Mouse (Mus musculus) spleen, adult 2 months (tissue): Measurements from ENCODE around the gene Wbp11. TPM values are rescaled to one million over a fixed set of nuclear protein-coding genes. Genes with fewer than 3 reads are reported as not detected.

Experiments used
- DNase-seq, 2 experiments: peaks; one replicate each; pipeline versions ENCODE4 v3.0.0 to v3.0.0-alpha.2; 2012 to 2021; ENCODE audit warnings: low spot score in 2 of 2, low read depth in 1 of 2
- H3K27ac ChIP-seq: fragments of 200-500 bp; 2 replicates; pipeline ENCODE4 v1.5.1; 2012; ENCODE audit warnings: low read length, inconsistent platforms; ENCODE audit not compliant: insufficient read depth
- H3K27me3 ChIP-seq: fragments of 200-500 bp; 2 replicates; pipeline ENCODE4 v1.6.1; 2012; ENCODE audit warnings: mild to moderate bottlenecking, moderate library complexity, low read length, inconsistent platforms; ENCODE audit not compliant: control insufficient read depth, insufficient read depth
- H3K36me3 ChIP-seq: fragments of 200-500 bp; 2 replicates; pipeline ENCODE4 v1.6.1; 2012; ENCODE audit warnings: mild to moderate bottlenecking, low read length, inconsistent platforms; ENCODE audit not compliant: control insufficient read depth, insufficient read depth
- H3K4me1 ChIP-seq: fragments of 200-500 bp; 2 replicates; pipeline ENCODE4 v1.6.1; 2011; ENCODE audit warnings: inconsistent platforms; ENCODE audit not compliant: control insufficient read depth, insufficient read depth, insufficient read length
- H3K4me3 ChIP-seq: fragments of 200-500 bp; 2 replicates; pipeline ENCODE4 v1.5.1; 2011; ENCODE audit warnings: mild to moderate bottlenecking, inconsistent platforms; ENCODE audit not compliant: insufficient read depth, insufficient read length; ENCODE audit errors: extremely low read depth
- CTCF ChIP-seq: fragments of 200-500 bp; IDR thresholded peaks from 2 replicates; pipeline ENCODE4 v1.5.1; 2011; ENCODE audit warnings: mild to moderate bottlenecking, inconsistent platforms; ENCODE audit not compliant: insufficient read depth, insufficient read length, insufficient replicate concordance; ENCODE audit errors: extremely low read depth
- POLR2A ChIP-seq: fragments of 200-500 bp; IDR thresholded peaks from 2 replicates; pipeline ENCODE4 v1.6.1; 2011; ENCODE audit warnings: low read depth, low read length, inconsistent platforms
- WGBS: fragments of 180-500 bp; shearing (Covaris S2); methylation state at CpG from one replicate; pipeline ENCODE4 v1.1.7; 2018; 5-methylcytosine and 5-hydroxymethylcytosine counted together
- polyA plus RNA-seq: library from polyadenylated mRNA; depleted of rRNA; stranded (reverse); fragments of >200 nt; gene quantifications from 2 replicates; pipeline ENCODE4 v1.2.3, GENCODE M21; 2012

The Wbp11 gene
- polyA plus RNA-seq, 1 experiment, result 33.5 TPM

DNA sequence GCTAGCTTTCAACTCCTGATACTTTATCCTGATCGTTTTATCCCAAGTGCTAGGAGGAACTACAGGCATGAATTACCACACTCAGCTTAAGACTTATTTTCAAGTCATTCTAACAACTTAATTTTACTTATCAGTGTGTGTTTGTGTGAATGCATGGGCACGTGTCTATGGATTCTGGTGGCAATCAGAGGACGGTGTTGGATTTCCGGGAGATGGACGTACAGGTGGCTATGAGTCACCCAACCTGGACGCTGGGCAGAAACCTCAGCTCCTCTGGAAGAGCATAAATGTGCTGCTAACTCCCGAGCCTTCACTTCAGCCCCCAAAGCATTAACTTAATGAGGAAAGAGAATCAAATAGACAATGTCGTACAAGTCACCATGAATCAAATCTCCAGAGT lies 3.0 kb downstream of the Wbp11 start:
- no peak overlapping the region for H3K27ac ChIP-seq
- no peak for TF ChIP-seq POLR2A
- TF ChIP-seq CTCF, result no peak
- H3K36me3 ChIP-seq, result peaks cover 41% of the 10 kb centered on the region
- no peak for DNase-seq
- H3K4me3 ChIP-seq, result no peak overlapping the region
- no peaks in the 10 kb centered on the region for H3K27me3 ChIP-seq
- no peaks in the 10 kb centered on the region; the same call in 1 of the 2 replicates for H3K4me1 ChIP-seq
- 91% methylated on average over 8 of the region's 8 CpGs for WGBS

DNA sequence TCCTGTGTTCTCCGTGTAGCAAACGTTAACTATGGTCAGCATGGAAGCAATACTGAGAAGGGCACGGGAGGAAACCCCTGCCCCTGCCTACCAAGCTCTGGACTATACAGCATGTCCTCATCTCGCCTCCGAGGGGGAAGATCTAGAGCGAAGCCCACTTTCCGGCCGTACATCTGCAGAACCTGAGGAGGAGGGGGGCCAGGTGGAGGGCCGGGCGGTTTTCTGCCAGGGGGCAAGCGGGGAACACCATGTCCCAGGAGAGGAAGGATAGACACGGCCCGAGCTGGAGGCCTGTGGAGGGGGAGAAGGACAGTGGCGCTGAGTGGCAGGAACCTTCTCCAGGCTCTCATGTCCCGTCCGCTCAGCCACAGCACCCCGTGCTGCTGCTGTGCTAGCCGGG lies 6.9 kb downstream of the Wbp11 start:
- 96% methylated on average over 18 of the region's 18 CpGs for WGBS
- no peak for TF ChIP-seq CTCF
- no peak for TF ChIP-seq POLR2A
- no peak for DNase-seq

DNA sequence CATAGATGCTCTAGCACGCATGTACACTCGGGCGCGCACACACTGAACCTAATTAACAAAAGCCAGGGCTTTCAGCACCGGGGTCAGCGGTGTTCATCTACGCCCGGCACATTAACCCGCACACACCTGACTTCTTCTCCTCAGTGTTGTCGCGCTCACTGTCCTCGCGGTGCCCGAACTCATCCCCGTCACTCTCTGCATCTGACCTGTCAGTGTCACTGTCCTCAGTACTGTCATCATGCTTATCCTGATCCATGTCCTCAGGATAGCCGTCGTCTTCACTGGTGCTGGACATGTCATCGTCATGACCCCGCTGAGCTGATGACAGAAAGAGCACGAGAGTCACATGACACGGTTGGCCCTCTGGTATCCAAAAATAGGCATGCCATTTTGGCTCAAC lies 7.7 kb downstream of the Wbp11 start:
- DNase-seq, result no peak
- TF ChIP-seq POLR2A (no peak), CTCF (no peak)
- Histone ChIP-seq H3K27me3 (no peaks in the 10 kb centered on the region), H3K4me1 (no peaks in the 10 kb centered on the region), H3K36me3 (peaks cover 70% of the 10 kb centered on the region), H3K27ac (no peak overlapping the region), H3K4me3 (no peak overlapping the region)
- WGBS, result 97% methylated on average over 21 of the region's 21 CpGs

More for the DNA sequence above, 6.9 kb downstream of the Wbp11 start:
- H3K4me1 ChIP-seq, result no peaks in the 10 kb centered on the region
- H3K4me3 ChIP-seq, result no peak overlapping the region
- peaks cover 64% of the 10 kb centered on the region for H3K36me3 ChIP-seq
- no peaks in the 10 kb centered on the region for H3K27me3 ChIP-seq
- H3K27ac ChIP-seq, result no peak overlapping the region

- Histone ChIP-seq H3K27ac (no peak overlapping the region), H3K36me3 (peaks cover 68% of the 10 kb centered on the region), H3K4me1 (no peaks in the 10 kb centered on the region), H3K4me3 (no peak overlapping the region), H3K27me3 (no peaks in the 10 kb centered on the region)
- DNase-seq, result no peak
- WGBS, result 97% methylated on average over 3 of the region's 3 CpGs
- TF ChIP-seq CTCF, result no peak
- TF ChIP-seq POLR2A, result no peak
Measured at GRCm38 (mm10) chr6:136817549-136817948, 10.5 kb downstream of the Wbp11 start.

- Histone ChIP-seq H3K4me3 (no peak overlapping the region), H3K36me3 (peaks cover 63% of the 10 kb centered on the region), H3K27me3 (no peaks in the 10 kb centered on the region), H3K4me1 (no peaks in the 10 kb centered on the region), H3K27ac (no peak overlapping the region)
- WGBS, result 95% methylated on average over 21 of the region's 21 CpGs
- DNase-seq, result no peak
- TF ChIP-seq CTCF (no peak), POLR2A (no peak)
Measured at GRCm38 (mm10) chr6:136816826-136817225, 11.2 kb downstream of the Wbp11 start.

DNA sequence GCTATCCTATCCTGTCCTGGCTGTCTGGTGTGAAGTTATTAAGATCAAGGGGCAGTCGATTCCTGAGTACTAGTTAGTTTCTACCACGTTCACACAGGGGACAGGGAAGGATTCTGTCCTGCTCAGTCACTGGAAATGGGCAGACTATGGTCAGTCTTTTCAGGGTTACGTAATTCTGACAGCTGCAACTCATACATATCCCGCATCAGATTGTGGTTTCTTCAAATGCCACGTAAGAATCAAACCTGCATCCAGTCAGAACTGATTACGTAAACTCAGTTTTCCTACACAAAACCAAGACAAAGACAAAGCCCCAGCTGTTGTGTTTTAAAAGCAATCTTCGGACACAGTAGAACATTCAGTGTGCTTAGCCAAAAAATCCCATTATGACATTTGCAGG lies 12.7 kb downstream of the Wbp11 start:
- no peak for DNase-seq
- Histone ChIP-seq H3K27ac (no peak overlapping the region), H3K27me3 (no peaks in the 10 kb centered on the region), H3K36me3 (peaks cover 50% of the 10 kb centered on the region), H3K4me3 (no peak overlapping the region), H3K4me1 (no peaks in the 10 kb centered on the region)
- no peak for TF ChIP-seq CTCF
- no peak for TF ChIP-seq POLR2A
- WGBS, result 93% methylated on average over 7 of the region's 7 CpGs

DNA sequence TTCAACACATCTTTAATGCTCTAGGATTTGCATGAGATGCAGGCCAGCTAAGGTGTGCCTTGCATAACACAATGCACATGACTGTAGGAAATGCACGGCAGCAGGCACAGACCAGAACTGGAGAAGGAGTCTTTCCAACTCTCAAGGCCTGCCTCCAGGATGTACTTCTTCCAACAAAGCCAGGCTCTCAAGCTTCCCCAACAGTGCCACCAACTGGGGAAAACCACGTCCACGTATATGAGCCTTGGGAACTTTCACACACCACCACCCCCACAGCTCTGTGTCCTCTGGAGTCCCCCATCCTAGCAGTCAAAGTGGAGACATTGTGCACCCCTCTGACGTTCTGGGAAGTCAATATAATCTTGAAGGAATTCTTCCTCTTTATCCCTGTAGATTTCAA lies 14.9 kb downstream of the Wbp11 start:
- H3K4me1 ChIP-seq, result peaks cover 6% of the 10 kb centered on the region; the same call in 1 of the 2 replicates
- TF ChIP-seq CTCF, result no peak
- no peak for TF ChIP-seq POLR2A
- no peak overlapping the region for H3K27ac ChIP-seq
- H3K4me3 ChIP-seq, result no peak overlapping the region
- no peak for DNase-seq
- no peaks in the 10 kb centered on the region for H3K27me3 ChIP-seq
- WGBS, result 75% methylated on average over 4 of the region's 4 CpGs
- H3K36me3 ChIP-seq, result peaks cover 41% of the 10 kb centered on the region
